Mouse (Mus musculus) kidney, adult 2 months (tissue): ENCODE measurements around the gene Selenoh. TPM values are rescaled to one million over a fixed set of nuclear protein-coding genes. Genes with fewer than 3 reads are reported as not detected.

Experiments
- DNase-seq: peaks from one replicate; pipeline ENCODE4 v3.0.0; 2021
- H3K27ac ChIP-seq: fragments of 200-500 bp; 2 replicates; pipeline ENCODE4 v1.5.1; 2012; ENCODE audit warnings: low read depth, low read length, control low read depth, inconsistent platforms; ENCODE audit not compliant: insufficient read depth
- H3K27me3 ChIP-seq: fragments of 200-500 bp; replicated peaks from 2 replicates; pipeline ENCODE4 v1.6.1; 2012; ENCODE audit warnings: mild to moderate bottlenecking, moderate library complexity, low read length, inconsistent platforms; ENCODE audit not compliant: control insufficient read depth, insufficient read depth
- H3K36me3 ChIP-seq: fragments of 200-500 bp; 2 replicates; pipeline ENCODE4 v1.6.1; 2012; ENCODE audit warnings: mild to moderate bottlenecking, moderate library complexity, low read length, inconsistent platforms; ENCODE audit not compliant: control insufficient read depth, insufficient read depth
- H3K4me1 ChIP-seq: fragments of 200-500 bp; 2 replicates; pipeline ENCODE4 v1.6.1; 2011; ENCODE audit warnings: low read length; ENCODE audit not compliant: control insufficient read depth, insufficient read depth
- H3K4me3 ChIP-seq: fragments of 200-500 bp; 2 replicates; pipeline ENCODE4 v1.5.1; 2011; ENCODE audit warnings: mild to moderate bottlenecking, low read depth, low read length, control low read depth; ENCODE audit not compliant: insufficient read depth
- CTCF ChIP-seq: fragments of 200-500 bp; conservative IDR thresholded peaks from 2 replicates; pipeline ENCODE4 v1.5.1; 2011; ENCODE audit warnings: low read depth, mild to moderate bottlenecking, control low read depth, low read length, moderate library complexity, mixed read lengths; ENCODE audit not compliant: insufficient read depth, insufficient read length
- POLR2A ChIP-seq: fragments of 200-500 bp; IDR thresholded peaks from one replicate; pipeline ENCODE4 v1.6.1; 2011; ENCODE audit warnings: low read depth, low read length, control low read depth
- WGBS: fragments of 180-500 bp; shearing (Covaris S2); methylation state at CpG from one replicate; pipeline ENCODE4 v1.1.7; 2018; 5-methylcytosine and 5-hydroxymethylcytosine counted together
- polyA plus RNA-seq: library from polyadenylated mRNA; depleted of rRNA; stranded (reverse); fragments of >200 nt; gene quantifications from 2 replicates; pipeline ENCODE4 v1.2.3, GENCODE M21; 2012

Gene Selenoh
- polyA plus RNA-seq, 1 experiment = 29.6 TPM

- TF ChIP-seq CTCF (no peak), POLR2A (no peak)
- Histone ChIP-seq H3K36me3 (peaks cover 8% of the 10 kb centered on the region), H3K27ac (no peak overlapping the region), H3K4me3 (no peak overlapping the region), H3K27me3 (no peaks in the 10 kb centered on the region), H3K4me1 (peaks cover 11% of the 10 kb centered on the region; the same call in 1 of the 2 replicates)
- DNase-seq = no peak
- WGBS = 80% methylated on average over 2 of the region's 2 CpGs
Measured at GRCm38 (mm10) chr2:84711898-84712297, 41.3 kb upstream of the Selenoh start.

- WGBS = 55% methylated on average over 1 of the region's 1 CpGs
- Histone ChIP-seq H3K36me3 (peaks cover 8% of the 10 kb centered on the region), H3K27ac (no peak overlapping the region), H3K4me1 (peaks cover 7% of the 10 kb centered on the region; the same call in 1 of the 2 replicates), H3K27me3 (no peaks in the 10 kb centered on the region), H3K4me3 (no peak overlapping the region)
- TF ChIP-seq CTCF (no peak), POLR2A (no peak)
- no peak for DNase-seq
Measured at GRCm38 (mm10) chr2:84707523-84707922, 37.0 kb upstream of the Selenoh start.

GRCm38 (mm10) chr2:84705295-84705694, 34.7 kb upstream of the Selenoh start:
- no peak for TF ChIP-seq POLR2A
- no peak for TF ChIP-seq CTCF
- whole genome bisulfite sequencing = 82% methylated on average over 1 of the region's 1 CpGs

GRCm38 (mm10) chr2:84704329-84704728, 33.8 kb upstream of the Selenoh start:
- Histone ChIP-seq H3K4me1 (peaks cover 7% of the 10 kb centered on the region; the same call in 1 of the 2 replicates), H3K4me3 (no peak overlapping the region), H3K27ac (no peak overlapping the region), H3K36me3 (no peaks in the 10 kb centered on the region; the same call in 1 of the 2 replicates), H3K27me3 (no peaks in the 10 kb centered on the region)
- 47% methylated on average over 5 of the region's 5 CpGs for WGBS
- DNase-seq = no peak
- no peak for TF ChIP-seq POLR2A
- no peak for TF ChIP-seq CTCF

More at GRCm38 (mm10) chr2:84705295-84705694, 34.7 kb upstream of the Selenoh start:
- peaks cover 6% of the 10 kb centered on the region for H3K36me3 ChIP-seq
- no peak overlapping the region for H3K4me3 ChIP-seq
- H3K4me1 ChIP-seq = peaks cover 7% of the 10 kb centered on the region; the same call in 1 of the 2 replicates
- DNase-seq = no peak
- H3K27me3 ChIP-seq = no peaks in the 10 kb centered on the region
- no peak overlapping the region for H3K27ac ChIP-seq

- 88% methylated on average over 1 of the region's 1 CpGs for WGBS
- no peak overlapping the region for H3K27ac ChIP-seq
- no peaks in the 10 kb centered on the region for H3K27me3 ChIP-seq
- TF ChIP-seq CTCF (no peak), POLR2A (no peak)
- H3K4me1 ChIP-seq = peaks cover 7% of the 10 kb centered on the region; the same call in 1 of the 2 replicates
- no peak overlapping the region for H3K4me3 ChIP-seq
- no peak for DNase-seq
- H3K36me3 ChIP-seq = no peaks in the 10 kb centered on the region; the same call in 1 of the 2 replicates
Measured at GRCm38 (mm10) chr2:84703497-84703896, 32.9 kb upstream of the Selenoh start.

- no peak for TF ChIP-seq CTCF
- TF ChIP-seq POLR2A = no peak
- no peaks in the 10 kb centered on the region for H3K27me3 ChIP-seq
- H3K4me3 ChIP-seq = no peak overlapping the region
- peaks cover 6% of the 10 kb centered on the region for H3K36me3 ChIP-seq
- H3K4me1 ChIP-seq = no peaks in the 10 kb centered on the region
- DNase-seq = no peak
- 78% methylated on average over 5 of the region's 5 CpGs for WGBS
- no peak overlapping the region for H3K27ac ChIP-seq
Measured at GRCm38 (mm10) chr2:84695007-84695695, 24.6 kb upstream of the Selenoh start.

GRCm38 (mm10) chr2:84690050-84690449, 19.5 kb upstream of the Selenoh start:
- Histone ChIP-seq H3K4me1 (no peaks in the 10 kb centered on the region), H3K4me3 (no peak overlapping the region), H3K36me3 (peaks cover 14% of the 10 kb centered on the region), H3K27ac (no peak overlapping the region), H3K27me3 (no peaks in the 10 kb centered on the region)
- DNase-seq = no peak
- 88% methylated on average over 12 of the region's 12 CpGs for WGBS
- TF ChIP-seq POLR2A = no peak
- TF ChIP-seq CTCF = no peak
